Mouse (Mus musculus): ENCODE measurements around the gene Irx6. TPM values are rescaled to one million over a fixed set of nuclear protein-coding genes. Genes with fewer than 3 reads are reported as not detected.

Irx6 gene
- polyA plus RNA-seq, 1 experiment from 2014 or later, result not detected

DNA sequence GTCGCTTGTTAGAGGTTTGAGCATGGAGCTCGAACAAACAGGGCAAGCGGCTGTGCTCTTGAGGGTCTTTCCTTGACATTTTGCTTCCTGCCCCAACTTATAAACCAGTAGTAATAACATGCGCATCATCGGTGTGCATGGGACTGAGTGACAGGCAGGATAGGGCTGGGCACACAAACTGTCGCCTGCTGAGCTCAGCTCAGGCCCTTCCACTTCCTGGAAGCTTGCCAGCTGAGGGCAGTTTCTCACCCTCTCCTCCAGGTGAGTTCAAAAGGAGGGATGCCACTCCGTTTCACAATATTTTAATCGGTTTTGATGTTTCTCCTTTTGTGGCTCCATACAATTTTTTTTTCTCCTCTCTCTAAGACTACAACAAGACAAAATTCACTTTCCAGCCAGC, 50.3 kb downstream of the Irx6 start:
- no peak overlapping the region for H3K27ac ChIP-seq
- H3K4me3 ChIP-seq, result no peak overlapping the region
- H3K4me2 ChIP-seq, result no peak overlapping the region
- ATAC-seq, result no peak
- H3K9me3 ChIP-seq (replicated peaks), result no peaks in the 10 kb centered on the region
- no peaks in the 10 kb centered on the region for H3K36me3 ChIP-seq
- H3K9ac ChIP-seq, result no peak overlapping the region
- no peaks in the 10 kb centered on the region for H3K27me3 ChIP-seq (replicated peaks)
- 57% methylated on average over 8 of the region's 8 CpGs for WGBS (ENCODE audit: insufficient replicate concordance)
- no peaks in the 10 kb centered on the region for H3K4me1 ChIP-seq

Other genes with a start within 250 kb of the Irx6 start
- 22.6 and 25.3 TPM in 2 replicates for gene Mmp2, start 153.0 kb downstream of the Irx6 start, polyA plus RNA-seq (2016; fragmentation: Nextera tagmentation; extraction: Ambion mirVana)
- gene Lpcat2, start 181.1 kb downstream of the Irx6 start, polyA plus RNA-seq (2016; fragmentation: Nextera tagmentation; extraction: Ambion mirVana), result 4.8 and 5.0 TPM in 2 replicates
- gene Capns2, start 227.1 kb downstream of the Irx6 start, polyA plus RNA-seq (2016; fragmentation: Nextera tagmentation; extraction: Ambion mirVana), result not detected in 2 replicates

Measured in liver, embryonic 12.5 days (tissue).